Mouse (Mus musculus): ENCODE data around the gene Prr29. TPM values are rescaled to one million over a fixed set of nuclear protein-coding genes. Genes with fewer than 3 reads are reported as not detected.

Gene Prr29
- polyA plus RNA-seq, 1 experiment from 2014 or later, result 0.62 TPM

GRCm38 (mm10) chr11:106374559-106374958 is 9.3 kb downstream of the Prr29 start:
- Histone ChIP-seq H3K36me3 (ENCODE audit: control insufficient read depth, insufficient read depth, low read length) (no peaks in the 10 kb centered on the region), H3K27me3 (ENCODE audit: control insufficient read depth, insufficient read depth, low read length) (no peaks in the 10 kb centered on the region), H3K9me3 (replicated peaks; ENCODE audit: control insufficient read depth, low read length) (no peaks in the 10 kb centered on the region), H3K4me2 (ENCODE audit: low read depth, low read length) (no peak overlapping the region), H3K4me3 (replicated peaks; ENCODE audit: low read length) (no peak overlapping the region), H3K27ac (ENCODE audit: low read length) (peak overlapping the region; percentile 51; the same call in 1 of the 2 replicates), H3K4me1 (ENCODE audit: control insufficient read depth, insufficient read depth, low read length) (peaks cover 14% of the 10 kb centered on the region), H3K9ac (ENCODE audit: low read length) (peak overlapping the region; percentile 54)
- WGBS, result 28% methylated on average over 9 of the region's 9 CpGs
- peak; percentile 81 for ATAC-seq (ENCODE audit: insufficient read depth, low FRiP score)

- Histone ChIP-seq H3K36me3 (ENCODE audit: control insufficient read depth, insufficient read depth, low read length) (no peaks in the 10 kb centered on the region), H3K27ac (ENCODE audit: low read length) (peak overlapping the region; percentile 23; the same call in 1 of the 2 replicates), H3K4me3 (replicated peaks; ENCODE audit: low read length) (no peak overlapping the region), H3K9ac (ENCODE audit: low read length) (peak overlapping the region; percentile 14; the same call in 1 of the 2 replicates), H3K4me1 (ENCODE audit: control insufficient read depth, insufficient read depth, low read length) (peaks cover 14% of the 10 kb centered on the region), H3K27me3 (ENCODE audit: control insufficient read depth, insufficient read depth, low read length) (no peaks in the 10 kb centered on the region), H3K9me3 (replicated peaks; ENCODE audit: control insufficient read depth, low read length) (no peaks in the 10 kb centered on the region), H3K4me2 (ENCODE audit: low read depth, low read length) (no peak overlapping the region)
- 69% methylated on average over 5 of the region's 5 CpGs for whole genome bisulfite sequencing
- ATAC-seq (ENCODE audit: insufficient read depth, low FRiP score), result peak; percentile 19; the same call in 1 of the 2 replicates
Measured at GRCm38 (mm10) chr11:106374979-106375378, 9.7 kb downstream of the Prr29 start.

- WGBS, result 74% methylated on average over 11 of the region's 11 CpGs
- Histone ChIP-seq H3K36me3 (ENCODE audit: control insufficient read depth, insufficient read depth, low read length) (no peaks in the 10 kb centered on the region), H3K27ac (ENCODE audit: low read length) (no peak overlapping the region), H3K4me2 (ENCODE audit: low read depth, low read length) (no peak overlapping the region), H3K27me3 (ENCODE audit: control insufficient read depth, insufficient read depth, low read length) (no peaks in the 10 kb centered on the region), H3K4me1 (ENCODE audit: control insufficient read depth, insufficient read depth, low read length) (no peaks in the 10 kb centered on the region), H3K9me3 (replicated peaks; ENCODE audit: control insufficient read depth, low read length) (no peaks in the 10 kb centered on the region), H3K9ac (ENCODE audit: low read length) (no peak overlapping the region), H3K4me3 (replicated peaks; ENCODE audit: low read length) (peak overlapping the region; percentile 26; the same call in 1 of the 2 replicates)
- ATAC-seq (ENCODE audit: insufficient read depth, low FRiP score), result no peak
Measured at GRCm38 (mm10) chr11:106381011-106381410, 15.7 kb downstream of the Prr29 start.

GRCm38 (mm10) chr11:106381883-106382282 is 16.6 kb downstream of the Prr29 start:
- H3K27ac ChIP-seq (ENCODE audit: low read length), result peak overlapping the region; percentile 76
- peak overlapping the region; percentile 53 for H3K9ac ChIP-seq (ENCODE audit: low read length)
- no peak overlapping the region for H3K4me2 ChIP-seq (ENCODE audit: low read depth, low read length)
- ATAC-seq (ENCODE audit: insufficient read depth, low FRiP score), result no peak
- H3K27me3 ChIP-seq (ENCODE audit: control insufficient read depth, insufficient read depth, low read length), result no peaks in the 10 kb centered on the region
- H3K9me3 ChIP-seq (replicated peaks; ENCODE audit: control insufficient read depth, low read length), result no peaks in the 10 kb centered on the region
- H3K4me3 ChIP-seq (replicated peaks; ENCODE audit: low read length), result peak overlapping the region; percentile 26
- 79% methylated on average over 7 of the region's 7 CpGs for WGBS
- H3K36me3 ChIP-seq (ENCODE audit: control insufficient read depth, insufficient read depth, low read length), result no peaks in the 10 kb centered on the region
- H3K4me1 ChIP-seq (ENCODE audit: control insufficient read depth, insufficient read depth, low read length), result no peaks in the 10 kb centered on the region

GRCm38 (mm10) chr11:106382424-106382823 is 17.2 kb downstream of the Prr29 start:
- no peaks in the 10 kb centered on the region for H3K36me3 ChIP-seq (ENCODE audit: control insufficient read depth, insufficient read depth, low read length)
- H3K4me1 ChIP-seq (ENCODE audit: control insufficient read depth, insufficient read depth, low read length), result no peaks in the 10 kb centered on the region
- no peaks in the 10 kb centered on the region for H3K9me3 ChIP-seq (replicated peaks; ENCODE audit: control insufficient read depth, low read length)
- ATAC-seq (ENCODE audit: insufficient read depth, low FRiP score), result no peak
- 68% methylated on average over 5 of the region's 5 CpGs for WGBS
- H3K27me3 ChIP-seq (ENCODE audit: control insufficient read depth, insufficient read depth, low read length), result no peaks in the 10 kb centered on the region
- peak overlapping the region; percentile 76 for H3K27ac ChIP-seq (ENCODE audit: low read length)
- peak overlapping the region; percentile 53 for H3K9ac ChIP-seq (ENCODE audit: low read length)
- no peak overlapping the region for H3K4me2 ChIP-seq (ENCODE audit: low read depth, low read length)
- peak overlapping the region; percentile 26 for H3K4me3 ChIP-seq (replicated peaks; ENCODE audit: low read length)

- H3K9me3 ChIP-seq (replicated peaks; ENCODE audit: control insufficient read depth, low read length), result no peaks in the 10 kb centered on the region
- no peaks in the 10 kb centered on the region for H3K36me3 ChIP-seq (ENCODE audit: control insufficient read depth, insufficient read depth, low read length)
- H3K27ac ChIP-seq (ENCODE audit: low read length), result peak overlapping the region; percentile 14; the same call in 1 of the 2 replicates
- H3K4me3 ChIP-seq (replicated peaks; ENCODE audit: low read length), result no peak overlapping the region
- H3K4me2 ChIP-seq (ENCODE audit: low read depth, low read length), result no peak overlapping the region
- H3K27me3 ChIP-seq (ENCODE audit: control insufficient read depth, insufficient read depth, low read length), result no peaks in the 10 kb centered on the region
- ATAC-seq (ENCODE audit: insufficient read depth, low FRiP score), result no peak
- 79% methylated on average over 6 of the region's 6 CpGs for WGBS
- no peak overlapping the region for H3K9ac ChIP-seq (ENCODE audit: low read length)
- H3K4me1 ChIP-seq (ENCODE audit: control insufficient read depth, insufficient read depth, low read length), result no peaks in the 10 kb centered on the region
Measured at GRCm38 (mm10) chr11:106383051-106383790, 17.9 kb downstream of the Prr29 start.

- 78% methylated on average over 3 of the region's 3 CpGs for WGBS
- Histone ChIP-seq H3K27ac (ENCODE audit: low read length) (no peak overlapping the region), H3K36me3 (ENCODE audit: control insufficient read depth, insufficient read depth, low read length) (no peaks in the 10 kb centered on the region), H3K4me1 (ENCODE audit: control insufficient read depth, insufficient read depth, low read length) (no peaks in the 10 kb centered on the region; the same call in 1 of the 2 replicates), H3K27me3 (ENCODE audit: control insufficient read depth, insufficient read depth, low read length) (no peaks in the 10 kb centered on the region), H3K9me3 (replicated peaks; ENCODE audit: control insufficient read depth, low read length) (no peaks in the 10 kb centered on the region), H3K4me2 (ENCODE audit: low read depth, low read length) (no peak overlapping the region), H3K9ac (ENCODE audit: low read length) (no peak overlapping the region), H3K4me3 (replicated peaks; ENCODE audit: low read length) (no peak overlapping the region)
- no peak for ATAC-seq (ENCODE audit: insufficient read depth, low FRiP score)
Measured at GRCm38 (mm10) chr11:106386409-106386808, 21.1 kb downstream of the Prr29 start.

DNA sequence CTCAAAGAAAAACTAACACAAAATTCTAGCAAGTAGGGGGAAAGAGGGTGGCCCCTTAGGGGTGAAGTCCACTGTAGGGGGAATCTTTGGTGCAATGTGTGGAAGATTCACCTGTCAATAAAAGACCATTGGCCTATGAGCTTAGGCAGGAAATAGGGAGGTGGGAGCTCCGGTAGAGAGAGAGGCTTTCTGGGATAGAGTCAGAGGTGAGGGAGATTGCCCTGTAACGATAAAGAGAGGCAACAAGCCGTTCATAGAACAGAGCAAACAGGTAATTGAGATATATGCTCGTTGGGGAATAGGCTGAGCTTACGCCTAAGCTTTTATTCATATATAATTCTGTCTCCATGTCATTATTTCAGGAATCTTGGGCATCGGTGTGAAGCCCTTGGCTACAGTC is 21.7 kb downstream of the Prr29 start:
- Histone ChIP-seq H3K27ac (ENCODE audit: low read length) (no peak overlapping the region), H3K9ac (ENCODE audit: low read length) (no peak overlapping the region), H3K4me1 (ENCODE audit: control insufficient read depth, insufficient read depth, low read length) (no peaks in the 10 kb centered on the region; the same call in 1 of the 2 replicates), H3K4me3 (replicated peaks; ENCODE audit: low read length) (no peak overlapping the region), H3K27me3 (ENCODE audit: control insufficient read depth, insufficient read depth, low read length) (no peaks in the 10 kb centered on the region), H3K36me3 (ENCODE audit: control insufficient read depth, insufficient read depth, low read length) (no peaks in the 10 kb centered on the region), H3K4me2 (ENCODE audit: low read depth, low read length) (no peak overlapping the region), H3K9me3 (replicated peaks; ENCODE audit: control insufficient read depth, low read length) (no peaks in the 10 kb centered on the region)
- no peak for ATAC-seq (ENCODE audit: insufficient read depth, low FRiP score)
- WGBS, result 63% methylated on average over 6 of the region's 6 CpGs

DNA sequence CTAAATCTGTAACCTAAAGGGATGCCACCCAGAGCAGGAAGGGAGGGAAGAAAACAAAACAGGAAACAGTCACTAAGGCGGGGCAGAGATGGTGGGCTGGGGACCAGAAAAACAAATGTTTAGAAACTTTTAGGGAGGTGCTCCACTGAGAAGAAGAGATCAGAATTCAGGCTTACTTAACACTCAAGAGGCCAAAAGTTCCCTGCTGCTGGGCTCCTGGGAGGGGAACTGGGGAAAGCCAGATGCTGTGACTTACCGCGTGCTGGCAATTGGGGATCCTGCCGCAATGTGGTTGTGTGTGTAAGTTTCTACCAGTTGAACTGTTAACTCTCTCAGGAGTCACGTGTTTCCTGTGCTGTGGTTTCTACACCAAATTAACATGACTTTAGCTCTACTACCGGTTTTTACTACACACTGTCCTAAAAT is 22.5 kb downstream of the Prr29 start, which contains the start of gene Icam2:
TSS of gene Icam2 (minus strand) at position 285 of the 426 bp plus-strand sequence.
- H3K27ac ChIP-seq (ENCODE audit: low read length), result peak within 1 kb of the TSS; percentile 4; the same call in 1 of the 2 replicates
- H3K27me3 ChIP-seq (ENCODE audit: control insufficient read depth, insufficient read depth, low read length), result no peaks in the 10 kb centered on the region
- no peak for ATAC-seq (ENCODE audit: insufficient read depth, low FRiP score)
- no peaks in the 10 kb centered on the region for H3K36me3 ChIP-seq (ENCODE audit: control insufficient read depth, insufficient read depth, low read length)
- no peak within 1 kb of the TSS for H3K4me2 ChIP-seq (ENCODE audit: low read depth, low read length)
- WGBS, result 64% methylated on average over 6 of the region's 6 CpGs
- H3K9me3 ChIP-seq (replicated peaks; ENCODE audit: control insufficient read depth, low read length), result no peaks in the 10 kb centered on the region
- H3K4me3 ChIP-seq (replicated peaks; ENCODE audit: low read length), result no peak within 1 kb of the TSS
- H3K9ac ChIP-seq (ENCODE audit: low read length), result no peak within 1 kb of the TSS
- no peaks in the 10 kb centered on the region; the same call in 1 of the 2 replicates for H3K4me1 ChIP-seq (ENCODE audit: control insufficient read depth, insufficient read depth, low read length)

All from stomach, embryonic 16.5 days (tissue).